Mouse (Mus musculus): ENCODE results near the gene Fam234a.
"Not testable (repeated sequence)": the region's sequence is repeated elsewhere in the genome, so short reads cannot be mapped to it uniquely, and the experiment has no call there.

Gene Fam234a

GRCm38 (mm10) chr17:26244101-26244841 is at the start of gene Fam234a:
TSS of gene Fam234a (minus strand) at chr17:26244242.
- peak; percentile 83 for DNase-seq (ENCODE audit: low read depth, low spot score)

- no peak for DNase-seq (ENCODE audit: low read depth, low spot score)
Observed at GRCm38 (mm10) chr17:26289475-26289874, 45.4 kb upstream of the Fam234a start.

- no peak for DNase-seq (ENCODE audit: low read depth, low spot score)
Observed at GRCm38 (mm10) chr17:26286199-26286955, 42.3 kb upstream of the Fam234a start.

GRCm38 (mm10) chr17:26276711-26277110 is 32.7 kb upstream of the Fam234a start:
- no peak for DNase-seq (ENCODE audit: low read depth, low spot score)

GRCm38 (mm10) chr17:26275933-26276332 is 31.9 kb upstream of the Fam234a start:
- DNase-seq (ENCODE audit: low read depth, low spot score): no peak

GRCm38 (mm10) chr17:26272586-26272985 is 28.5 kb upstream of the Fam234a start:
- no peak for DNase-seq (ENCODE audit: low read depth, low spot score)

- DNase-seq (ENCODE audit: low read depth, low spot score): not testable (repeated sequence)
Observed at GRCm38 (mm10) chr17:26269577-26269976, 25.5 kb upstream of the Fam234a start.

- DNase-seq (ENCODE audit: low read depth, low spot score): no peak
Observed at GRCm38 (mm10) chr17:26268851-26269250, 24.8 kb upstream of the Fam234a start.

- no peak for DNase-seq (ENCODE audit: low read depth, low spot score)
Observed at GRCm38 (mm10) chr17:26262384-26262783, 18.3 kb upstream of the Fam234a start.

- DNase-seq (ENCODE audit: low read depth, low spot score): no peak
Observed at GRCm38 (mm10) chr17:26261826-26262225, 17.8 kb upstream of the Fam234a start.

GRCm38 (mm10) chr17:26255313-26255712 is 11.3 kb upstream of the Fam234a start:
- DNase-seq (ENCODE audit: low read depth, low spot score): no peak

- no peak for DNase-seq (ENCODE audit: low read depth, low spot score)
Observed at GRCm38 (mm10) chr17:26253399-26253798, 9.4 kb upstream of the Fam234a start.

- peak; percentile 84 for DNase-seq (ENCODE audit: low read depth, low spot score)
Observed at GRCm38 (mm10) chr17:26252539-26253251, 8.7 kb upstream of the Fam234a start, which contains the start of gene Luc7l. TSS of gene Luc7l (plus strand) at chr17:26252896.

GRCm38 (mm10) chr17:26251886-26252538 is 8.0 kb upstream of the Fam234a start:
- DNase-seq (ENCODE audit: low read depth, low spot score): no peak

- DNase-seq (ENCODE audit: low read depth, low spot score): peak; percentile 60
Observed at GRCm38 (mm10) chr17:26243471-26244100, 456 bp downstream of the Fam234a start.

GRCm38 (mm10) chr17:26240990-26241389 is 3.1 kb downstream of the Fam234a start:
- no peak for DNase-seq (ENCODE audit: low read depth, low spot score)

- DNase-seq (ENCODE audit: low read depth, low spot score): no peak
Observed at GRCm38 (mm10) chr17:26240120-26240790, 3.8 kb downstream of the Fam234a start.

GRCm38 (mm10) chr17:26239551-26239950 is 4.5 kb downstream of the Fam234a start:
- no peak for DNase-seq (ENCODE audit: low read depth, low spot score)

GRCm38 (mm10) chr17:26237667-26238066 is 6.4 kb downstream of the Fam234a start:
- DNase-seq (ENCODE audit: low read depth, low spot score): no peak

- no peak for DNase-seq (ENCODE audit: low read depth, low spot score)
Observed at GRCm38 (mm10) chr17:26235077-26235815, 8.8 kb downstream of the Fam234a start.

Data from WW6 (cell line).